Mouse (Mus musculus) mesoderm, embryonic 11.5 days (tissue): Measurements from ENCODE around the gene Osbpl7.

Source experiments
- DNase-seq: peaks from one replicate; pipeline ENCODE4 v3.0.0-alpha.2; 2012; ENCODE audit warnings: low read depth, low spot score

Osbpl7 gene

DNA sequence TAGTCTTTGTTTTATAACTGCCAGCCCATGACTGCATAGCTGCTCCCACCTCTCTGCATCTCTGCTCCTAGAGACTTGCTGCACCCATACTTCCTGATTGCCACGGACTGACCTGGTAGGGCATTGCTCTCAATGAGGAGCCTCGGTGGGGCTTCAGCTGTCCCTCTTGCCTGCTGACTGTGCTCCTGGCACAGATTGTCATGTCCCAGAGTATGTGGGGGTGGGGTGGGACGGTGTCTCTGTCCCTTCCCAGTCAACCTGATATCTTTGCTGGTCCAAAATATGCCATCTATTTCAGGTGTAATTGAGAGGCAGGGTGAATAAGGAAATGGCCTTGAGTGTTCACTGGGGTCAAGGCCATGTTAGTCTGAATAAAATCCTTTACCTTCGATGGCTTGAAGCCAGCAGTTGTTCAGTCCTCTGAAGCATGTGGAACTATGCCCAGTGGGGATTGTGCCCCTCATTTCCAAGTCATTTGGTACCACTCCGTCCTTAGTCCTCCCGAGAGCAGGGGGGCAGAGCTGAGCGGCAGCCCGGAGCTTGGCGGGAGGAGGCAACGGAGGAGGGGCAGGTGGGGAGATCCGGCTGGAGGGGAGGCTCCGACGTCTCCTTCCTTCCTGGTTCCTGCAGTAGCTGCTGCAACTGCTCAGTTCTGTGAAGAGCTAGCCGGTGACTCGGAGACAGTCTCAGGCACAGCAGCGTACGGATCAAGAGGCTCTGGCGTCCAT is at the start of gene Osbpl7:
Gene Osbpl7, plus strand, starts transcription at position 413 of the 728 bp plus-strand sequence.
- peak; percentile 57 for DNase-seq

DNA sequence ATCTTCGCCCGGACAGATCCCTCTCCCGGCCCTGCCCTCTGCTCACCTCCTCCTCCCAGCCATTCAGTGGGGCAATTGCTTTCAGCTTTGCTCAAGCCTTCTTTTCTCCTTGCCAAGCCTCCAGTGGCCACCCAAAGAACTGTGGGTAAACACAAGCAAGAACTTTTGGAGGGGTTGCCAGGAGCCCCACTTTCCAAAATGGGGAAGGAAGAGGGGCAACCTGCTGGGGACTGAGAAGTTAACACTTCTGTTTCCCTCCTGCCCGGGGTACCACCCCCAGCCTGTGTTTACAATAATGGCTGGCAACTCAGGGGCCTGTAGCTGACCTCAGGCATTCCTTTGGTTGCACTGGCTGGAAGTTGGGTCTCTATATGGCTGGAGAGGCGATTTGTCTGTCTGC is 47.3 kb upstream of the Osbpl7 start:
- DNase-seq = no peak

DNA sequence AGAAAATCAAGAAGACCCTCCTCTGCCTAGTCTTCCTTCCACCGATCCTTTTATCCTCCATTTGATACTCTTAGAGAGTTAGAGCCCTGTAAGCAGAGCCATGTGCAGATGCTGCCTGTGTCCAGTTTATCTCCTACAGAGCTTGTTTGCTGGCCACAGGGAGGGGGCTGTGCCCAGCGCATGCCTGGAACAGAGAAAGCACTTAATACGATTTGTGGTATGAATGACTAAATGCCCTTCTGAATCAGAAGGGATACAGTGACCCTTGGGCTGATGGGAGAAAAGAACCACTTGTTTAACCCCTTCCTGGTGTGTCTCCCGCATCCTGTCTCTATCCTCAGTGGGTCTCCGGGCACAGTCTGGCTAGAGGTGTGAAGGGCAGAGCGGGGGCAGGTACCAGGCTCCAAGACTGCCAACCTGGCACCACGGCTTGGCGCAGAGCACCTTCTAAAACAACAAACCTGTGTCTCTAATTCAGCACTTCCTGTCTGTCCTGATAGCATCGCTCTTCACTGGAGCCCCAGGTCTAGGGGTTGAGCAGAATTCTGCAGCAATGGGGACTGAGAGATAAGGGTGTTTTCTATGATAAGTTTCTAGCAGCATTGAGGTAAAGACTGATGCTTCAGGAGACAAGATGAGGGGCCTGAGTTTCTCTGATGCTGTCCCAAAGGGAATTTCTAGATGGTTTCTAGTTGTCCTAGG is 43.2 kb upstream of the Osbpl7 start:
- no peak for DNase-seq

DNA sequence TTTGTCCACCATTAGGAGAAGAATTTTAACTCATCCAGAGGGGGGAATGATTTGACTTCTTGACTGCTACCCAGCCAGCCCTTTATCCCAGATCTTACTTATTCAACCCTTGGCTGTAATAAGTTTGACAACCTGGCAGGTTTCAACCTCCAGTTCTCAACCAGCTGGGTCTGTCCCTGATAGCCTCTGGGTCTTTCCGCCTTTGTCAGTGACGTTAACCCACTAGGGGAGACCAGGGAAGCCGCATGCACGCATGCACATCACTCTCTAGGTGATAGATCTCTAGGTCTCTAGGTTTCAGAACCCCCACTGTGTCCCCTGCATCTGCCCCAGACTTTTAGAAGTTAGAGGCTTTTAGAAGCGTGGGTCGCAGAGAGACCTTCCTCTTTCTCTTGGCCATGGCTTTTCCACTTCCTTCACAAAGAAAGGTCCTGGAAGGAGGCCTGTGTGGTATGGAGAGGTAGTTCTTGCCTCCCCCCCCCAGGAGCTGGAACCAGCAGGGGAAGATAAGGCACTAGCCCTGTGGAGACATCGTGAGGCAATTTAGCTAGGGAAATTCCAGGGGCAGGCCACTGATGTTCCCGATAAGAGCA is 41.1 kb upstream of the Osbpl7 start:
- no peak for DNase-seq

DNA sequence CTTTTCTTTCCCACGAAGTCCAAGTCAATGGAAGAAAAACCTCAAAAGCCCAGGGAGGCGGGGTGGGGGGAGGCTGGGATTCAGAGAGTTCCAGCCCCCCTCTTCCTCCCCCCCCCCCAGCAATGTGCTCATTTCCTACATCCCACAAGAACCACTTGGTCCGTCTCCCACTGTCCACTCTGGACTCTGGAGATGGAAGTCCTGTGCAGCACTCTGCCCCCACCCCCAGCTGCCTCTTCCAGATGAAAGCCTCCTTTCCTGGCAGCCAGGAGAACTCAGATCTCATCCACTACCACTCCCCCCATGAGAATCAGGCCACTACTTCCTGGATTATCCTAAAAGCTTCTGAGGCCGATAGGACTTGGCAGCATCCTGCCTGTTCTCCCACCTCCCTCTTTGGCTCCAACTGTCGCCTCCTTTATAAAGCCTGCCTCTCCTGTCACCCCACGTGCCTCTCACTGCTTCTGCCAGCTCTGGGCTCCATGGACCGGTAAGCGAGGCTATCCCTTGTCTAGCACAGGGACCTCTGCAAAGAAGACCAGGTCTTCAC is 37.2 kb upstream of the Osbpl7 start, which contains the start of gene Sp6:
Gene Sp6, plus strand, starts transcription at position 274 of the 550 bp plus-strand sequence.
- DNase-seq = no peak

DNA sequence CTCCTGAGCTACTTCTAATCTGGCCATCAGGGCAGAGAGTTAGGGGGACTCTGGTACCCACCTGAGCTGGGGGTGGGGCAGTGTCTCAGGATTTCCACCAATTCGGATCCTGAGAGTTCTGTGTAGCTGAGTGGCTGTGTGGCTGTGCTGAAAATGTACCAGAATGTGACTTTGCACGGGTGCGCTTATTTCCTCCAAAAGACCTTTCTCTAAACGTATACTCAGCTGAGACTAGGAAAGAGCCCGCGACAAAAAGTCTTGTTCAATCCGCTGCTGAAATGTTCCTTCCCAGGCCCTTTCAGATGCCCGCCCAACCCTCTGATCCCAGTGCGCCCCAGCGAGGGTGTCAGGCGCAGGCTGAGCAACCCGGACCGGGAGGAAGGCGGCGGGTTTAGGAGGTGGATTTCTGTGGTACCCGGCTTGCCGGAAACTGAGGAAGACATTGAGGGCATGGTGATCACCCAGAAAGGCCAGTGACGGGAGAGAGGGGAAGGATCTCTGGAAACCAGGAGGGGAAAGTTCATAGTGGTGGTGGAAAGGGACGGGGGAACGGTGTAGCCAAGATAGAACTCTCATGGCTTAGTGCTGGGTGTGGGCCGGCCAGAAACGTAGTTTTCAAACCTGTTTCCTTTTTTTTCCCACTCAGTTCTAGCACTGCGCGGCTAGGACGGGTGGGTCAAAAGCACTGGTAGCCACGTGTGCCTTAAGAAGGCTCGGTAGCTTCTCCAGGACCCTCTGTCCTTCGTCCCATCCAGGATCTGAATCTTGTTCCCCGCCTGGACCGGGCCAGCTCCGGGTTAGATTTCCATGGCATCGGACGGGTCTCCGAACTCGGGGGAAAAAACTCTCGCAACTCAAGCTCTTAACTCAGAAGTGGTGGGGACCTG is 32.5 kb upstream of the Osbpl7 start:
- no peak for DNase-seq

DNA sequence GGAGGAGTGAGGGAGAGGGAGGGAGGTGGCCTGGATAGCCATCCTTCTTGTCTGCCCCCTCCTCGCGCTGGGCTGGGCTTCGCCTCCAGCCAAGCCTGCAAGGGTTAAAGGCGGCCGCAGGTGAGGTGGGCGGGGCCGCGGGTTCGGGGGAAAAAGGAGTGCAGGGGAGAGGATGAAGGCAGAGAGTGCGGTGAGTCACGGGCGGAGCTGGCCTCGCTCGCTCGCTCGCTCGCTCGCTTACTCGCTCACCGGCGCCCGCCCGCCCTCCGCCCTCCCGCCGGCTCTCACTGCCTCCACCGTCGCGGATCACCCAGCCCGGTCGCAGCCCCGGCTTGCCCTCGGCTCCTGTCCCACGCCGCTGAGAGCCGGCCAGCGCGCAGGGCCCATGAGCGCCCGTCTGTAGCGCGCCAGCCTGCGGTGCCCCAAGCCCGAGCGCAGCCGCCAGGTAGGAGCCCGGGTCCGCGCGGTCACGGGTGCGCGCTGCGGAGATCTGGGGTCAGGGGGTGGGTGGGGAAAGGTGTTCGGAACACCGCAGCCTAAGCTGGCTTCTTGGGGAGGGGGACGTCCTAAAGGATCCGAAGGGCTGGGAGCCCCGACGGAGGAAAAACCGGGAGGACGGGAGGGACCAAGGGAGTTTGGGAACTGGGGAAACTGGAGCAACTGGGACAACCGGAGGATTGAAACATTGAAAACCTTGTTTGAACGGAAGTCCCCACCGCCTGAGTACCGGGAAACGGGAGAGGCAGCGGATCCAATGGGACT is 31.7 kb upstream of the Osbpl7 start:
- DNase-seq = no peak

DNA sequence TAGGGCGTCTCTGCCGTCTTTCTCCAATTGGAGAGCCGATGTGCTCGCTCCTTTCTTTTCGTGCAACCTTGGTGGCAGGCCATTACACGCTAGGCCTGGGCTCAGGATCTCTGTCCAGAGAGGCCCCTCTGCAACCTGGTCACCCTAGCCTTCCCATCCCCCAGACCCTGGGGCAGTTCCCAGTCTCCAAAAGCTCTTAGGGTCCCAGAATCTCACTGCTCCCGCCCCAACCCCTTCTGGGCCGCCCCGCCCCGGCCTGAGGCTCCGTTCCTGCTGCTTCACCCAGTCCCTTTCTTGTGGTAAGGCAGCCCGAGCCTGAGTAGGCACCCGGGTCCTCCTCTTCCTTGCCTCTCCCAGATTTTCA is 31.1 kb upstream of the Osbpl7 start:
- DNase-seq = no peak

DNA sequence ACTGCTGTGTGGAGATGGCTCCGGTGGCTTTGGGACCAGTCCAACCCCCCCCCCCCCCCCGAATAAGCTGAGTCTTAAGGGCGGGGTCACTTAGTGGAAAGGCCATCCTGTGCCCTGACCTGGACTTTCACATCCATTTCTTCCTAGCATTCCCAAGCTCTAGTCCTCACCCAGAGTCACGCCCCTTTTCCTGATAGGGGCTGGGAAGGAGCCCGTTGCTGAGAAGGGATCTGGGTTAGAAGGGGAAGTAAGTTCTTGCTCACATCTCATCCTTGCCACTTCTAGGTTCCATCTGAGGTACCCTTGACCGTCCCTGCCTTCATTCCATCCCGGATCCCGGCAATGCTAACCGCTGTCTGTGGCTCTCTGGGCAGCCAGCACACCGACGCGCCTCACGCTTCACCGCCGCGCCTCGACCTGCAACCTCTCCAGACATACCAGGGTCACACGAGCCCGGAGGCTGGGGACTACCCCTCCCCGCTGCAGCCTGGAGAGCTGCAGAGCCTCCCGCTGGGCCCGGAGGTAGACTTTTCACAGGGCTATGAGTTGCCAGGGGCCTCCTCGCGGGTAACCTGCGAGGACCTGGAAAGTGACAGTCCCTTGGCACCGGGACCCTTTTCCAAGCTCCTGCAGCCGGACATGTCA is 29.2 kb upstream of the Osbpl7 start:
- DNase-seq = no peak

DNA sequence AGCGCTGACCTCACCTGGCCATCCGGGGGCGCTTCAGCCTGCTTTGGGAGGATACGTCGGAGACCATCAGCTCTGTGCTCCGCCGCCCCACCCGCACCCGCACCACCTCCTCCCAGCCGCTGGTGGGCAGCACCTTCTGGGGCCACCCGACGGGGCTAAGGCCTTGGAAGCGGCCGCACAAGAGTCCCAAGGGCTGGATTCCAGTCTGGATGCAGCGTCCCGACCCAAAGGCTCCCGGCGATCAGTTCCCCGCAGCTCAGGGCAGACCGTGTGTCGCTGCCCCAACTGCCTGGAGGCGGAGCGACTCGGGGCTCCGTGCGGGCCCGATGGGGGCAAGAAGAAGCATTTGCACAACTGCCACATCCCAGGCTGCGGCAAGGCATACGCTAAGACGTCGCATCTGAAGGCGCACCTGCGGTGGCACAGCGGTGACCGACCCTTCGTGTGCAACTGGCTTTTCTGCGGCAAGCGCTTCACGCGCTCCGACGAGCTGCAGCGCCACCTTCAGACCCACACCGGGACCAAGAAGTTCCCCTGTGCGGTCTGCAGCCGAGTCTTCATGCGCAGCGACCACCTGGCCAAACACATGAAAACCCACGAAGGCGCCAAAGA is 28.4 kb upstream of the Osbpl7 start:
- peak; percentile 80 for DNase-seq

DNA sequence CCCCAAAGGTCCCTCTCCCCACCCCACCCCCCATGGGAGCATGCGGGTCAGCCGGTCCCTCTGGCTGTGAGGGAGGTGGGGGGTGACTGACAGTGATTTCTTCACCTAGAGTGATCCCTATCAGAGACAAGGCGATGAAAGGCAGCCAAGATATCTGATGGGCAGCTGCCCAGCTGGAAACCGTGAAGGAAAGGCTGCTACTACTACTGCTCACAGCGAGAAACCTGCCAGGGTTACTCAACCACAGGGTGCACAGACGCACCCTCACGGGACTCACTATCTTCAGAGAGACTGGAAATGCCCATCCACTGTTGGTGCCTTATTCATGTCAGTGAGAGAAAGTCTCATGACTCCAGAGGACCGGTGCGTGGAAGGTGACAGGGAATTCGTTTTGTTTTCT is 25.5 kb upstream of the Osbpl7 start:
- DNase-seq = no peak

DNA sequence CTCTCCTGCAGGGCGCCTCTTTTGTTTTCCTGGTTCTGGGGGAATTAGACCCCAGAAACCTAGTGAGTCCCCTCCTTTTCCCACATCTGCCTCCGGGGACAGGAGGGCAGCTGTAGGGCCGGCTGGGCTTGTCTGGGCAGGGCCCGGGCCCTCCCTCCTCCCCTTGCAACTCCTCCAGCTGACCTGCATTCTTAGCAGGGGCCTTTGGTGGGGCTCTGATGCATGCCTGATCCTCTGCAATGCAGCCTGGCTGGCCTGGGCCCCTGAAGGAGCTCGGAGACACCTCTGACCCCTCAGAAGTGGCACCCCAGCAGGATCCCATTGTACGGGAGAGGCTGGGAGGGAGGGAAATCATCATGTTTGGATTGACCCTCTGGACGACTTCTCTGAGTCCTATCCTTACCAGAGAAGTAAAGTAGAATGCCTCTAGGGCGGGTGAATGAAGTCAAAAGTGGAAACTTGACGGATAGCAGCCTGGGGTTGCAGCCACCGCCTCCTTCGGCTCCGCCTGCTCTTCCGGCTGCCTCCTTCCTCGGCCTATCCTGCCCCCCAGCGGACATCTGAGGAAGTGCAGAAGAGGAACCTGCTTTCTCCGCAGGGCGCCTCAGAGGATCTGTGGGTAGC is 24.6 kb upstream of the Osbpl7 start:
- DNase-seq = peak; percentile 94

DNA sequence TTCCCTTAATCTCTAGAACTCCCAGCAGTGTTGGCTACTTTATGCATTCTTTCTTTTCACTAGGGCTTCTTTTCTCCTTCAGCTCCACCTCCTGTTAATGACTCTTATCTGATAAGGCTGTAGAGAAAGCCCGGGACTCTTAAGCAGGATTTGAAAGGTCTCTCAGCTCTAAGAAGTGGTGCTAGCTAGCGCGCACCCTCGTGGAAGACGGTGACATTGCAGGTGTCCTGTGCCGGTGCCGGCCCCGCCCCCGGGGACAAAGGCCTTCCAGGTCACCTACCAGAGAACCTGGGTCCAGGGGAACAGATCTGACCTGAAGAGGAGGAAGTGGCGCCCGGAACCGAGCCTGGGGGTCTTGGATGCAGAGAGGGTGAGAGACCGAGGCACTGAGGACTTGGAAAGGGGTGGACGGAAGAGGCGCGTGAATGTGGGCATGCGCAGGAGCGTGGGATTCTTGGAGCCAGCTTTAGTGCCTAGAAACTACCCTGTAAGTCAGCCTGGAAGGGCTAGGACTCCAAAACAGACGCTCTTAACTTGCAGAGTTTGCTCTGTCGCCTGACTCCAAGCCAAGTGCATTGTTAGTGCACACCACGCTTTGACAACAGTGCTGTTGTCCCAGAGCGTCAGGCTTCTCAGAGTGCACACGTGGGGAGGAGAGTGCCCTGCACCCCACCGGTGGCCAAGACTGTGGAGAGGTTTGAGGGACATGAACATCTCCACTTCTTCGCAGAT is 20.6 kb upstream of the Osbpl7 start, which contains the start of gene Scrn2:
Gene Scrn2, plus strand, starts transcription at position 253 of the 732 bp plus-strand sequence.
- DNase-seq = peak; percentile 90

DNA sequence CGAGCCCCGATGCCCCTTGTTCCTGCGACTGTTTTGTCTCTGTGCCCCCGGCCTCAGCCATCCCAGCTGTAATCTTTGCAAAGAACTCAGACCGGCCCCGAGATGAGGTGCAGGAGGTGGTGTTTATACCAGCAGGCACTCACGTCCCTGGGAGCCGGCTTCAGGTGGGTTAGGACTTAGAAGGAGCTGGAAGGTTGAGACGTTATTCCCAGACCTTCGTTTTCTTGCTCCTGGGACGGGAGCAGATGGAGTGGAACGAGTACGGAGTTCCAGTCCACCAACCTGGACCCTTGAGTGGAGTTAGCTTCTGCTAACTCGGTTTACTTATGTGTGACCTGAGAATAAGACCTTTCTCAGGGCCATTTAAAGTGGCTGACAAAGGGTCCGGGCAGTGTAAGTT is 20.0 kb upstream of the Osbpl7 start:
- DNase-seq = no peak

DNA sequence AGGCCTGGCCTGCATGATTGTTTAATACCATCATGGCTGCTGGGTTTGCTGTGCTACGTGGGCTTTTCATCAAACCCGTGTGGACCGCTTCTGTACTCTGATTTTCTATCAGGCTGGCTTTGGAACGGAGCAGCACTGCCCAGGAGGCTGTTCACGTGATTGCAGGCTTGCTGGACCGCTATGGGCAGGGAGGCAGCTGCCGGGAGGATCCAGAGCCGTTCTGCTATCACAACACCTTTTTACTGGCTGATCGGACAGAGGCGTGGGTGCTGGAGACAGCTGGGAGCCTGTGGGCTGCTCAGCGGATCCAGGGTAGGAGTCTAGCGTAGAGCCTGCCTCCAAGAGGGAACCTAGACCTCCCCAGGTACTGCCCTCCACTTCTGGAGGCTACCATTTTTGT is 18.5 kb upstream of the Osbpl7 start:
- DNase-seq = no peak

DNA sequence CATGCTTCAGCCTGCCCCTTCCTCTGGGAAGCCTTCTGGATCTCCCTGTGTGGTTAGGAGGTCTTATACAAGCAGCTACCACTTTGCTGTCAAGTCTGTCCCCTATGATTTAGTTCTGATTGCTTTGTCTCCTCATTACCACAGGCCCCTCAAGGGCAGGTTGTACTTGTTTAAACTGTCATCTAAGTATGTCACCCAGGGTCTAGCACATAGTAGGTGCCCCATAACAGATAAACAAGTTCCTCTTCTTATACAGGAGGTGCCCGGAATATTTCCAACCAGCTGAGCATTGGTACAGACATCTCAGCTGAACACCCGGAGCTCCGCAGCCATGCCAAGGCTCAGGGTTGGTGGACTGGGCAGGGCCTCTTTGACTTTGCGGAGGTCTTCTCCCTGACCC is 17.9 kb upstream of the Osbpl7 start:
- DNase-seq = no peak

DNA sequence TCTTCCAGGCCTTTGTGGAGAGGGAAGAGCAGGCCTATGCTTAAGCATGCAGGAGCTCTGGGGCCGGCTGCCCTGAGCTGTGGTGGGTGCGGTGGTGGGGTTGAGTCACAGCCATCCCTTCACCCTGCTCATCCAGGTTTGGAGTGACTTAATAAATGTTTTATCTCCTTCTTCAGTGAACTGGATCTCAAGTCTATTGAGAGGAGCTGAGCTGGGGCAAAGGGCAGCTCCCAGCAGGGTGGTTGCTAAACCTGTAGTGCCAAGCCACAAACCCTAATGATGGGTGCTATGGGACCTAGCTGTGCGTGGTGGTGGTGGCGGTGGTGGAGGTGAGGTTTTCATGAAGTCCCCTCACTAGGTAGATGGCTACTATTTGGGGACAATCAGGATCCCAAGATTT is 16.6 kb upstream of the Osbpl7 start:
- no peak for DNase-seq

DNA sequence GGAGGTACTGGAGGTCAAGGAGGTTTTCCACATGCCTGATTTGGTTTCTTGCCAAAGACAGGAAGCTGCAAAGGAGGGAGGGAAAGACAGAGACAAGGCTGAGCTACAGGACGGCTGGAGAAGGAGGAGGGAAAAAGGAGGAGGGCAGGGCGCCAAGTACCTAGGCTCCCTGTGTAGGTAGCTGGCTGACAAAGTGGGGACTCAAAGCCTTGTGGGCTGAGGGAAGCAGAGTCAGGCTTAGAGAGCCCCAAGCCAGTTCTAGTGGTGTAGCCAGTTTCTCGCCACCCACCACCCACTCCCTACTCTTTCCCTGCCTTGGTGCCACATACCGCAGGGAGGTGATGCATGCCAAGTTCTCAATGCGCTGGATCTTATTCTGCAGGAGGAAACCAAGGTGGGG is 14.3 kb upstream of the Osbpl7 start:
- no peak for DNase-seq

DNA sequence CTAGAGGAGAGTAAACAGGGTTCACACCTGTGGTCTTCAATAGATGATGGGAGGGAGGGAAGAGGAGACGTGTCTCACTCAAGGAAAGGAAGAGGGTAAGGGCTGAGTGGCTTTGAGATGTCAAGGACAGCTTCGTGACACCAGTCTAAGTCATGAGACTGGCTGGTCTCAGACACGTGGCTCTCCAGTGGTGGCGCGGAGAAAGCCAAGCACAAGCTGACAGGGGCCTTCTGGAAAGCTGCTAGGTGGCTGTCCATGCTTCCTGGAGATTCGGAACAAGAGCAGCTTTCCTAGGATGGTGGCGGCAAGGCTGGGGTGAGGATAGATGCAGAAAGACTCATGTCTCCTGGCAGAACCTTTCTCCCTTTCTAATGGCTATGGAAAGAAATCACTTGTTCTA is 11.5 kb upstream of the Osbpl7 start:
- DNase-seq = no peak
